Mouse (Mus musculus) ovary, adult 10 weeks (tissue): ENCODE measurements around the gene Ivns1abp. TPM values are rescaled to one million over a fixed set of nuclear protein-coding genes. Genes with fewer than 3 reads are reported as not detected.

Source experiments
- polyA plus RNA-seq: library from polyadenylated mRNA; stranded (reverse); fragments of 350-450 nt; fragmentation: Illumina TruSeq; extraction: RNeasy Lipid Tissue Mini Kit (QIAGEN cat#74804); gene quantifications from one replicate; pipeline ENCODE4 v1.2.3, GENCODE M21; 2014

The Ivns1abp gene
- polyA plus RNA-seq: 1,350 TPM

DNA sequence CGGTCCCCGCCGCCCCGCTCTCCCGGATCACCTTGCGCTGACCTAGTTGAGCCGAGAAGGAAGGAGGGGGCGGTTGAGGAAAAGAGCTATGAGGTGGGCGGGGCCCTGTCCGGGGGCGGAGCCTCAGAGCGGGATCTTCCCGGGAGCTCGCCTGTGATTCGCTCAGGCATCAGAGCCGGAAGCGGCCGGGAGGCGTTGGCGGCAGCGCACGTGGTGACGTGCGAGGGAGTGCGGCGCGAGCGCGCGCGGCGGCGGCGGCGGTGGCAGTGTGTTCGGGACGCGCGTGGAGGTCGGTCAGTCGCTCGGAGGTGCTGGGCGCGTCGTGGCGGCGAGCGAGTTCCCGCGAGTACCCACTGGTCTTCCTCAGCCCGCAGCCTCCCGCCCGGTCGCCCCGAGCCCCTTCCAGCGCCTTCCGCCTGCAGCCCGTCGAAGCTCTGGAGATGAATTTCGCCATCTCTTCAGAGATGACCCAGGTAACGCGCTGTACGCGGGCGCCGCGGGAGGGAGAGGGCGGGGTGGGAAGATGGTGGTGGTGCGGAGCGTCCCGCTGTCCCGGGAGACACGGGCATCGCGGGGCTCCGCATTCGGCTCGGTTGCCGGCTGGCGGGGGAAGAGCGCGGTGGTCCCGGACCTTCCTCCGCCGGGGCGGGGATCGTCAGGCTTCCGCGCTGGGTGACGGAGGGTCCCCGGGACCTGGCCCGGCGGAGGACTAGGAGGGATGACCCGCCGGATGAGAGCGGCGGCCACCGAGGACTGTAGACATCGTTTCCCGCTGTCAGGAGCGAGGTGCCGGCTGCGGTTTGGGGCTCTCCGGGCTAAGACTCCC lies at the start of gene Ivns1abp:
Gene Ivns1abp (plus strand): TSS at position 195 of the 826 bp plus-strand sequence.

Other genes with a start within 250 kb of the Ivns1abp start
- gene Gm47985, start 161.9 kb upstream of the Ivns1abp start, polyA plus RNA-seq: not detected
- gene Gm8947, start 152.1 kb upstream of the Ivns1abp start, polyA plus RNA-seq: not detected
- not detected for gene Gm47995, start 146.0 kb upstream of the Ivns1abp start, polyA plus RNA-seq
- not detected for gene 3110040M04Rik, start 140.4 kb upstream of the Ivns1abp start, polyA plus RNA-seq
- not detected for gene Gm47996, start 134.3 kb upstream of the Ivns1abp start, polyA plus RNA-seq
- 66.4 TPM for gene Swt1, start 84.0 kb downstream of the Ivns1abp start, polyA plus RNA-seq
- 42.6 TPM for gene Trmt1l, start 84.1 kb downstream of the Ivns1abp start, polyA plus RNA-seq
- 308 TPM for gene Rnf2, start 156.5 kb downstream of the Ivns1abp start, polyA plus RNA-seq
- gene Fam129a, start 226.7 kb downstream of the Ivns1abp start, polyA plus RNA-seq: 69.0 TPM